Mouse (Mus musculus): ENCODE results near the gene Hist1h2ab. TPM values are rescaled to one million over a fixed set of nuclear protein-coding genes. Genes with fewer than 3 reads are reported as not detected.

Gene Hist1h2ab
- total RNA-seq, 1 experiment, result 2,399 TPM

- H3K36me3 ChIP-seq (ENCODE audit: control insufficient read depth, insufficient read depth, low read length, poor library complexity, severe bottlenecking), result no peaks in the 10 kb centered on the region
- in situ Hi-C loops (cut with MboI; ENCODE audit: low sequenced_read_pairs in 2 of 2, unreplicated experiment in 2 of 2), result loop anchor here in 1 of 2 experiments (25.0 kb wide), 1 partner anchor 1719 kb away; the partner anchor contains the start of genes Hist1h2ag, Hist1h2ah, Hist1h2bj and Hist1h2bk
Observed at GRCm38 (mm10) chr13:23756790-23757189, 5.9 kb downstream of the Hist1h2ab start, which contains the start of gene Hist1h4b. Gene Hist1h4b (plus strand): TSS chr13:23757013.

DNA sequence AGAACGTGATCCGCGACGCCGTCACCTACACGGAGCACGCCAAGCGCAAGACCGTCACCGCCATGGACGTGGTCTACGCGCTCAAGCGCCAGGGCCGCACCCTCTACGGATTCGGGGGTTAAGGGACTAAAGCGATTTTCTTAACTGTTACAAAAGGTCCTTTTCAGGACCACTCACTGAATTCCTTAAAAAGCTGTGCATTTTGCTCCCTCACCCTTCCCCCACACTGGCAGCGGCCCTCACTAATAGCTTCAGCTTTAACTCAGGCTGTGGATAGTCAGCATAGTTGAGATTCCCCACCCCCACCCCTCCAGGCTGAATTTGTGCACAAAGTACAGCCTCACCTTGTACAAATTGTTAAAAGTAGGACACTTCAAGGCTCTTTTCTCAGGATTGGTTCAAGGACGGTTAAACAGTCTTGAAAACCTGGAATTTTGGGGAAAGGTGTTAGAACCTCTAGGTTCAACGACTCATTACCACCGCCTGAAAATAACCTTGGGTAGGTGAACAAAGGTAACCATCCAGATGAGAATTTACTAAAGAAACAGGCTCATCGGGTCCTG, 6.4 kb downstream of the Hist1h2ab start:
- peak overlapping the region; percentile 84 for H3K9ac ChIP-seq (ENCODE audit: insufficient read depth, low read depth, low read length, poor library complexity, severe bottlenecking)
- H3K4me3 ChIP-seq (ENCODE audit: insufficient read depth in 1 of 2, low read depth in 1 of 2, low read length in 2 of 2, poor library complexity in 1 of 2, severe bottlenecking in 1 of 2), result peak overlapping the region; percentile 38 to 59
- H3K36me3 ChIP-seq (ENCODE audit: control insufficient read depth, insufficient read depth, low read length, poor library complexity, severe bottlenecking), result no peaks in the 10 kb centered on the region
- in situ Hi-C loops (cut with MboI; ENCODE audit: low sequenced_read_pairs in 2 of 2, unreplicated experiment in 2 of 2), result loop anchor here in 1 of 2 experiments (25.0 kb wide), 1 partner anchor 1720 kb away; the partner anchor contains the start of genes Hist1h2ag, Hist1h2ah, Hist1h2bj and Hist1h2bk
- TF ChIP-seq HCFC1 (IDR thresholded peaks at IDR 0.05; ENCODE audit: borderline replicate concordance, insufficient read depth, low read length) (peak; percentile 71; the same call in 1 of the 2 replicates), CHD2 (IDR thresholded peaks at IDR 0.05; ENCODE audit: low read depth, low read length) (peak; percentile 69; the same call in 1 of the 2 replicates), ZC3H11A (IDR thresholded peaks at IDR 0.05; ENCODE audit: borderline replicate concordance, low read depth, low read length) (no peak), ZNF384 (IDR thresholded peaks at IDR 0.05; ENCODE audit: low read depth, low read length) (no peak), MAFK (IDR thresholded peaks at IDR 0.05; ENCODE audit: insufficient read depth, low read depth, low read length) (no peak)
- peaks cover 0 to 4% of the 10 kb centered on the region in 2 experiments; a peak in 1 of 4 replicates for H3K4me1 ChIP-seq (ENCODE audit: control insufficient read depth in 2 of 2, insufficient read depth in 2 of 2, low read length in 2 of 2, poor library complexity in 1 of 2)
- H3K9me3 ChIP-seq (ENCODE audit: control insufficient read depth, insufficient read depth, low read depth, low read length), result no peaks in the 10 kb centered on the region
- DNase-seq (ENCODE audit: low read depth, low spot score), result no peak
- H3K27ac ChIP-seq (ENCODE audit: insufficient read depth, low read depth, low read length, poor library complexity, severe bottlenecking), result peak overlapping the region; percentile 93

More at GRCm38 (mm10) chr13:23756790-23757189, 5.9 kb downstream of the Hist1h2ab start, which contains the start of gene Hist1h4b:
- Histone ChIP-seq H3K9ac (ENCODE audit: insufficient read depth, low read depth, low read length, poor library complexity, severe bottlenecking) (peak within 1 kb of the TSS; percentile 84), H3K27ac (ENCODE audit: insufficient read depth, low read depth, low read length, poor library complexity, severe bottlenecking) (peak within 1 kb of the TSS; percentile 93), H3K4me1 (ENCODE audit: control insufficient read depth in 2 of 2, insufficient read depth in 2 of 2, low read length in 2 of 2, poor library complexity in 1 of 2) (peaks cover 0 to 4% of the 10 kb centered on the region in 2 experiments; a peak in 1 of 4 replicates), H3K4me3 (ENCODE audit: insufficient read depth in 1 of 2, low read depth in 1 of 2, low read length in 2 of 2, poor library complexity in 1 of 2, severe bottlenecking in 1 of 2) (peak within 1 kb of the TSS; percentile 38 to 59), H3K9me3 (ENCODE audit: control insufficient read depth, insufficient read depth, low read depth, low read length) (no peaks in the 10 kb centered on the region)
- no peak for TF ChIP-seq ZNF384 (IDR thresholded peaks at IDR 0.05; ENCODE audit: low read depth, low read length)
- no peak for TF ChIP-seq CHD2 (IDR thresholded peaks at IDR 0.05; ENCODE audit: low read depth, low read length)
- TF ChIP-seq HCFC1 (IDR thresholded peaks at IDR 0.05; ENCODE audit: borderline replicate concordance, insufficient read depth, low read length), result peak; percentile 74; the same call in 1 of the 2 replicates
- no peak for TF ChIP-seq MAFK (IDR thresholded peaks at IDR 0.05; ENCODE audit: insufficient read depth, low read depth, low read length)
- DNase-seq (ENCODE audit: low read depth, low spot score), result peak; percentile 96

GRCm38 (mm10) chr13:23757921-23758320, 7.0 kb downstream of the Hist1h2ab start:
- peak overlapping the region; percentile 93; the same call in 1 of the 2 replicates for H3K27ac ChIP-seq (ENCODE audit: insufficient read depth, low read depth, low read length, poor library complexity, severe bottlenecking)
- H3K36me3 ChIP-seq (ENCODE audit: control insufficient read depth, insufficient read depth, low read length, poor library complexity, severe bottlenecking), result no peaks in the 10 kb centered on the region
- peak overlapping the region in 1 of 2 experiments; percentile 38; a peak in 3 of 4 replicates for H3K4me3 ChIP-seq (ENCODE audit: insufficient read depth in 1 of 2, low read depth in 1 of 2, low read length in 2 of 2, poor library complexity in 1 of 2, severe bottlenecking in 1 of 2)
- in situ Hi-C loops (cut with MboI; ENCODE audit: low sequenced_read_pairs in 2 of 2, unreplicated experiment in 2 of 2), result loop anchor here in 1 of 2 experiments (25.0 kb wide), 1 partner anchor 1721 kb away; the partner anchor contains the start of genes Hist1h2ag, Hist1h2ah, Hist1h2bj and Hist1h2bk
- H3K9me3 ChIP-seq (ENCODE audit: control insufficient read depth, insufficient read depth, low read depth, low read length), result no peaks in the 10 kb centered on the region
- no peak for DNase-seq (ENCODE audit: low read depth, low spot score)
- TF ChIP-seq CHD2 (IDR thresholded peaks at IDR 0.05; ENCODE audit: low read depth, low read length) (no peak), ZC3H11A (IDR thresholded peaks at IDR 0.05; ENCODE audit: borderline replicate concordance, low read depth, low read length) (no peak), HCFC1 (IDR thresholded peaks at IDR 0.05; ENCODE audit: borderline replicate concordance, insufficient read depth, low read length) (no peak), ZNF384 (IDR thresholded peaks at IDR 0.05; ENCODE audit: low read depth, low read length) (no peak), MAFK (IDR thresholded peaks at IDR 0.05; ENCODE audit: insufficient read depth, low read depth, low read length) (no peak)
- peaks cover 0 to 4% of the 10 kb centered on the region in 2 experiments; a peak in 1 of 4 replicates for H3K4me1 ChIP-seq (ENCODE audit: control insufficient read depth in 2 of 2, insufficient read depth in 2 of 2, low read length in 2 of 2, poor library complexity in 1 of 2)
- peak overlapping the region; percentile 17; the same call in 1 of the 2 replicates for H3K9ac ChIP-seq (ENCODE audit: insufficient read depth, low read depth, low read length, poor library complexity, severe bottlenecking)

DNA sequence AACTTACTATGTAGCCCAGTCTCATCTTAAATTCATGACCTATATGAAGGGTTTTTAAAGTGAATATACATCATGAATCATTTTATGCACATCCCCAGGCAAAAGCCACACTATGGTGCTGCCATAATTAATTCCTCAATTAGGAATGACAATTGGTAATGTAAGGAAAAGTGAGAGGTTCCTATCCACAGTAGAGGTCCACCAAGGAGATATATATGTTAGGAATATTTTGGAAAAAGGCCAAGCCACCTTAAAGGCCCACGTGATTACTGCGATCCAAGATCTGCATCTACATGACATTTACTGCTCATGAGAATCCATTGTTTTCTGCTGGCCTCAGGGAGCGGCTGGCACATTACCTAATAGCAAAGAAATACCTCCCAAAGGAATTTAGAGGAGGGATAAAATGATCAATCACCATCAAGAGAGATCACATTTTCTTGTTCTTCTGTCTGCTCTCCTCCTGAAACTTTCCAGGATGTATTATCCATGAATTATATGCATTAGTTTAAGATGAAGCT, 8.4 kb downstream of the Hist1h2ab start:
- TF ChIP-seq CHD2 (IDR thresholded peaks at IDR 0.05; ENCODE audit: low read depth, low read length) (no peak), HCFC1 (IDR thresholded peaks at IDR 0.05; ENCODE audit: borderline replicate concordance, insufficient read depth, low read length) (no peak), ZNF384 (IDR thresholded peaks at IDR 0.05; ENCODE audit: low read depth, low read length) (no peak), ZC3H11A (IDR thresholded peaks at IDR 0.05; ENCODE audit: borderline replicate concordance, low read depth, low read length) (no peak), MAFK (IDR thresholded peaks at IDR 0.05; ENCODE audit: insufficient read depth, low read depth, low read length) (no peak)
- in situ Hi-C loops (cut with MboI; ENCODE audit: low sequenced_read_pairs in 2 of 2, unreplicated experiment in 2 of 2), result loop anchor here in 1 of 2 experiments (25.0 kb wide), 1 partner anchor 1722 kb away; the partner anchor contains the start of genes Hist1h2ag, Hist1h2ah, Hist1h2bj and Hist1h2bk
- no peaks in the 10 kb centered on the region for H3K9me3 ChIP-seq (ENCODE audit: control insufficient read depth, insufficient read depth, low read depth, low read length)
- DNase-seq (ENCODE audit: low read depth, low spot score), result no peak
- peak overlapping the region; percentile 12; the same call in 1 of the 2 replicates for H3K27ac ChIP-seq (ENCODE audit: insufficient read depth, low read depth, low read length, poor library complexity, severe bottlenecking)
- no peak overlapping the region for H3K4me3 ChIP-seq (ENCODE audit: insufficient read depth in 1 of 2, low read depth in 1 of 2, low read length in 2 of 2, poor library complexity in 1 of 2, severe bottlenecking in 1 of 2)
- H3K36me3 ChIP-seq (ENCODE audit: control insufficient read depth, insufficient read depth, low read length, poor library complexity, severe bottlenecking), result no peaks in the 10 kb centered on the region
- no peak overlapping the region; the same call in 1 of the 2 replicates for H3K9ac ChIP-seq (ENCODE audit: insufficient read depth, low read depth, low read length, poor library complexity, severe bottlenecking)
- H3K4me1 ChIP-seq (ENCODE audit: control insufficient read depth in 2 of 2, insufficient read depth in 2 of 2, low read length in 2 of 2, poor library complexity in 1 of 2), result peaks cover 0 to 4% of the 10 kb centered on the region in 2 experiments; a peak in 1 of 4 replicates
